Mouse (Mus musculus) CD8-positive naive resting alpha-beta T cell, adult 2 months (primary cell): ENCODE results near the gene Vps18.
A peak's percentile ranks its signal among the peaks of the same experiment; 100 is the strongest.

Experiments
- DNase-seq, 2 experiments: peaks; one replicate each; pipeline ENCODE4 v3.0.0; 2022; ENCODE audit warnings: low read depth in 2 of 2, low spot score in 2 of 2

Gene Vps18

GRCm38 (mm10) chr2:119337425-119338265 is 49.1 kb downstream of the Vps18 start:
- peak; percentile 68 to 69 for DNase-seq

- DNase-seq: no peak
Observed at GRCm38 (mm10) chr2:119344537-119345138, 56.1 kb downstream of the Vps18 start.
